Comparison of ENCODE assay signal across 1 mouse cellular context in genomic region chr8:72277244-72277643, GRCm38 (mm10).
A peak's percentile ranks its signal among the peaks of the same experiment; 100 is the strongest.
TF ChIP-seq lines count a peak whose summit lies in the region.

No protein-coding gene starts in this region.

TF ChIP-seq in MEL, 35 proteins besides CTCF, POLR2A, EP300 and RAD21 (continued from another document):
- TF ChIP-seq JUND (IDR thresholded peaks at IDR 0.05; ENCODE audit: low read depth, low read length), result no peak
- TF ChIP-seq ZMIZ1 (IDR thresholded peaks at IDR 0.05; ENCODE audit: low read depth, low read length), result no peak
- no peak for TF ChIP-seq ZKSCAN1 (IDR thresholded peaks at IDR 0.05; ENCODE audit: low read depth, low read length)
- TF ChIP-seq TAL1 (IDR thresholded peaks at IDR 0.05; ENCODE audit: low read length), result peak; percentile 58
- TF ChIP-seq HCFC1 (IDR thresholded peaks at IDR 0.05; ENCODE audit: low read depth, low read length), result no peak
